In genomic region chr2:57900168-57900567, GRCm38 (mm10) we compare ENCODE assay signal across 18 mouse cellular contexts.
DNase-seq lines count a peak whose midpoint lies in the region; ATAC-seq and TF ChIP-seq lines count a peak whose summit lies in the region.
"Had no signal": no experiment of that assay in that cellular context is flagged by ENCODE, and none has a peak within 500 bp of the region (broad histone marks: within the 10 kb centered on the region; RNA-seq: fewer than 3 reads in every experiment).

No protein-coding gene starts in this region.

- peak; percentile 18 for DNase-seq in midbrain, postnatal 0 days (ENCODE audit: low spot score)
- peak; percentile 79 to 81 for DNase-seq in cerebellum, postnatal 14 days
- DNase-seq in T-cell, adult 2 months (ENCODE audit: low spot score) = no peak
- DNase-seq: B cell, adult 2 months; heart, adult 18-20 months; kidney, adult 2 months; kidney, postnatal 36 days; thymus, adult 18-20 months had no signal

- H3K9ac ChIP-seq in forebrain, embryonic 16.5 days (replicated peaks; ENCODE audit: low read depth, low read length) = no peak overlapping the region
- H3K9ac ChIP-seq in forebrain, embryonic 12.5 days = no peak overlapping the region
- H3K9ac ChIP-seq in midbrain, postnatal 0 days (replicated peaks; ENCODE audit: low read length, poor library complexity, severe bottlenecking) = no peak overlapping the region
- H3K9ac ChIP-seq in midbrain, embryonic 15.5 days = no peak overlapping the region
- H3K9ac ChIP-seq in stomach, embryonic 16.5 days (ENCODE audit: low read length) = no peak overlapping the region
- H3K9ac ChIP-seq: hindbrain, embryonic 15.5 days; lung, embryonic 14.5 days; midbrain, embryonic 12.5 days had no signal

- H3K27ac ChIP-seq in forebrain, embryonic 16.5 days (ENCODE audit: low read length) = peak overlapping the region; percentile 63
- H3K27ac ChIP-seq in forebrain, embryonic 12.5 days = no peak overlapping the region
- H3K27ac ChIP-seq in midbrain, postnatal 0 days (ENCODE audit: low read depth, low read length) = no peak overlapping the region
- no peak overlapping the region for H3K27ac ChIP-seq in midbrain, embryonic 15.5 days
- H3K27ac ChIP-seq in stomach, embryonic 16.5 days (ENCODE audit: low read length) = peak overlapping the region; percentile 26
- H3K27ac ChIP-seq: hindbrain, embryonic 15.5 days; macrophage; midbrain, embryonic 12.5 days had no signal

- no peak for TF ChIP-seq CTCF in midbrain, postnatal 0 days (IDR thresholded peaks at IDR 0.05)

- peaks cover 4% of the 10 kb centered on the region for H3K4me1 ChIP-seq in forebrain, embryonic 16.5 days (replicated peaks; ENCODE audit: control insufficient read depth, insufficient read depth, low read length)
- H3K4me1 ChIP-seq in forebrain, embryonic 12.5 days = no peaks in the 10 kb centered on the region
- H3K4me1 ChIP-seq in midbrain, postnatal 0 days (ENCODE audit: insufficient read depth, low read length) = no peaks in the 10 kb centered on the region
- no peaks in the 10 kb centered on the region for H3K4me1 ChIP-seq in midbrain, embryonic 15.5 days
- H3K4me1 ChIP-seq in stomach, embryonic 16.5 days (ENCODE audit: control insufficient read depth, insufficient read depth, low read length) = peaks cover 6% of the 10 kb centered on the region; the same call in 1 of the 2 replicates
- H3K4me1 ChIP-seq: hindbrain, embryonic 15.5 days; midbrain, embryonic 12.5 days had no signal

- H3K4me3 ChIP-seq in forebrain, embryonic 16.5 days (replicated peaks; ENCODE audit: low read length) = no peak overlapping the region
- no peak overlapping the region for H3K4me3 ChIP-seq in forebrain, embryonic 12.5 days (replicated peaks)
- H3K4me3 ChIP-seq in midbrain, postnatal 0 days (ENCODE audit: low read depth, low read length) = no peak overlapping the region
- H3K4me3 ChIP-seq in midbrain, embryonic 15.5 days = no peak overlapping the region
- H3K4me3 ChIP-seq in stomach, embryonic 16.5 days (replicated peaks; ENCODE audit: low read length) = no peak overlapping the region
- H3K4me3 ChIP-seq: erythroblast, embryonic 14.5 days; hindbrain, embryonic 15.5 days; midbrain, embryonic 12.5 days had no signal

- H3K36me3 ChIP-seq in forebrain, embryonic 16.5 days (ENCODE audit: control insufficient read depth, insufficient read depth) = no peaks in the 10 kb centered on the region
- H3K36me3 ChIP-seq in forebrain, embryonic 12.5 days (replicated peaks) = no peaks in the 10 kb centered on the region
- H3K36me3 ChIP-seq in midbrain, postnatal 0 days (ENCODE audit: insufficient read depth, low read length) = no peaks in the 10 kb centered on the region
- no peaks in the 10 kb centered on the region for H3K36me3 ChIP-seq in midbrain, embryonic 15.5 days (replicated peaks)
- H3K36me3 ChIP-seq in stomach, embryonic 16.5 days (ENCODE audit: control insufficient read depth, insufficient read depth, low read length) = no peaks in the 10 kb centered on the region
- H3K36me3 ChIP-seq: hindbrain, embryonic 15.5 days; midbrain, embryonic 12.5 days had no signal

- peak; percentile 46 for ATAC-seq in forebrain, embryonic 16.5 days
- ATAC-seq in forebrain, embryonic 12.5 days (ENCODE audit: low FRiP score) = no peak
- ATAC-seq in midbrain, postnatal 0 days (ENCODE audit: low FRiP score) = no peak
- no peak for ATAC-seq in midbrain, embryonic 15.5 days (replicated peaks)
- peak; percentile 29; the same call in 1 of the 2 replicates for ATAC-seq in stomach, embryonic 16.5 days (ENCODE audit: insufficient read depth, low FRiP score)
- ATAC-seq in granulocyte monocyte progenitor cell, adult 5-6 weeks (replicated peaks; ENCODE audit: poor library complexity, severe bottlenecking) = no peak

- no peak overlapping the region for H3K4me2 ChIP-seq in forebrain, embryonic 16.5 days (ENCODE audit: low read length)
- H3K4me2 ChIP-seq in forebrain, embryonic 12.5 days = no peak overlapping the region
- H3K4me2 ChIP-seq in midbrain, postnatal 0 days (ENCODE audit: low read depth, low read length, poor library complexity, severe bottlenecking) = no peak overlapping the region
- no peak overlapping the region for H3K4me2 ChIP-seq in midbrain, embryonic 15.5 days
- H3K4me2 ChIP-seq in stomach, embryonic 16.5 days (ENCODE audit: low read depth, low read length) = peak overlapping the region; percentile 25; the same call in 1 of the 2 replicates
- H3K4me2 ChIP-seq: hindbrain, embryonic 15.5 days; lung, embryonic 14.5 days; midbrain, embryonic 12.5 days had no signal

- WGBS in forebrain, embryonic 16.5 days = 78% methylated on average over 7 of the region's 7 CpGs
- 92% methylated on average over 7 of the region's 7 CpGs for WGBS in forebrain, embryonic 12.5 days
- 85% methylated on average over 7 of the region's 7 CpGs for WGBS in midbrain, postnatal 0 days
- 84% methylated on average over 7 of the region's 7 CpGs for WGBS in midbrain, embryonic 15.5 days
- 67% methylated on average over 7 of the region's 7 CpGs for WGBS in stomach, embryonic 16.5 days

- no peaks in the 10 kb centered on the region for H3K27me3 ChIP-seq in forebrain, embryonic 16.5 days (replicated peaks; ENCODE audit: control insufficient read depth, insufficient read depth, low read length)
- no peaks in the 10 kb centered on the region for H3K27me3 ChIP-seq in forebrain, embryonic 12.5 days
- H3K27me3 ChIP-seq in midbrain, postnatal 0 days (ENCODE audit: insufficient read depth, low read length) = no peaks in the 10 kb centered on the region
- H3K27me3 ChIP-seq in midbrain, embryonic 15.5 days (replicated peaks) = no peaks in the 10 kb centered on the region
- H3K27me3 ChIP-seq in stomach, embryonic 16.5 days (ENCODE audit: control insufficient read depth, insufficient read depth, low read length) = no peaks in the 10 kb centered on the region
- H3K27me3 ChIP-seq: hindbrain, embryonic 15.5 days; midbrain, embryonic 12.5 days had no signal

- no peaks in the 10 kb centered on the region for H3K9me3 ChIP-seq in forebrain, embryonic 16.5 days (ENCODE audit: control insufficient read depth, low read length)
- no peaks in the 10 kb centered on the region for H3K9me3 ChIP-seq in forebrain, embryonic 12.5 days
- no peaks in the 10 kb centered on the region for H3K9me3 ChIP-seq in midbrain, postnatal 0 days (ENCODE audit: low read length)
- H3K9me3 ChIP-seq in midbrain, embryonic 15.5 days = no peaks in the 10 kb centered on the region
- no peaks in the 10 kb centered on the region for H3K9me3 ChIP-seq in stomach, embryonic 16.5 days (replicated peaks; ENCODE audit: control insufficient read depth, low read length)
- H3K9me3 ChIP-seq: hindbrain, embryonic 15.5 days; midbrain, embryonic 12.5 days had no signal

Comparison
In these comparisons a context has a peak if more than half of its experiments do, and no peak if none do; other contexts are left out.
1. ATAC-seq: peak in forebrain, embryonic 16.5 days (single experiment) and stomach, embryonic 16.5 days (single experiment); none in forebrain, embryonic 12.5 days (single experiment), midbrain, postnatal 0 days (single experiment), midbrain, embryonic 15.5 days (single experiment) and granulocyte monocyte progenitor cell, adult 5-6 weeks (single experiment).
2. H3K27ac ChIP-seq: peak in forebrain, embryonic 16.5 days (single experiment) and stomach, embryonic 16.5 days (single experiment); none in forebrain, embryonic 12.5 days (single experiment), midbrain, postnatal 0 days (single experiment) and midbrain, embryonic 15.5 days (single experiment).